Mouse (Mus musculus): ENCODE measurements at regions not wholly inside any gene's neighbourhood (a gene's known extent, or its start where the extent isn't known, plus 50 kb on each side); places are given as distances from the start of the nearest gene placed in this dataset.

GRCm38 (mm10) chr9:12876496-12876895 is 369.1 kb downstream of the Jrkl start:
- no peak for TF ChIP-seq ZC3H11A (IDR thresholded peaks at IDR 0.05; ENCODE audit: borderline replicate concordance, low read depth, low read length)
- no peak for TF ChIP-seq ZNF384 (IDR thresholded peaks at IDR 0.05; ENCODE audit: low read depth, low read length)
- TF ChIP-seq HCFC1 (IDR thresholded peaks at IDR 0.05; ENCODE audit: borderline replicate concordance, insufficient read depth, low read length): no peak
- TF ChIP-seq CHD2 (IDR thresholded peaks at IDR 0.05; ENCODE audit: low read depth, low read length): no peak
- TF ChIP-seq MAFK (IDR thresholded peaks at IDR 0.05; ENCODE audit: insufficient read depth, low read depth, low read length): no peak
